Mouse (Mus musculus): ENCODE results near the gene Slc30a6.
A peak's percentile ranks its signal among the peaks of the same experiment; 100 is the strongest.
"Not testable (repeated sequence)": the region's sequence is repeated elsewhere in the genome, so short reads cannot be mapped to it uniquely, and the experiment has no call there.

Slc30a6 gene

GRCm38 (mm10) chr17:74440486-74440885, 45.1 kb downstream of the Slc30a6 start:
- DNase-seq (ENCODE audit: extremely low read depth, low read depth) = peak; percentile 51

GRCm38 (mm10) chr17:74449776-74450175, 54.4 kb downstream of the Slc30a6 start:
- no peak for DNase-seq (ENCODE audit: extremely low read depth, low read depth)

- no peak for DNase-seq (ENCODE audit: extremely low read depth, low read depth)
Measured at GRCm38 (mm10) chr17:74453928-74454327, 58.5 kb downstream of the Slc30a6 start.

- DNase-seq (ENCODE audit: extremely low read depth, low read depth) = peak; percentile 5
Measured at GRCm38 (mm10) chr17:74454660-74455059, 59.3 kb downstream of the Slc30a6 start.

GRCm38 (mm10) chr17:74455426-74455825, 60.0 kb downstream of the Slc30a6 start:
- no peak for DNase-seq (ENCODE audit: extremely low read depth, low read depth)

- DNase-seq (ENCODE audit: extremely low read depth, low read depth) = no peak
Measured at GRCm38 (mm10) chr17:74456825-74457224, 61.4 kb downstream of the Slc30a6 start.

GRCm38 (mm10) chr17:74457972-74458677, 62.7 kb downstream of the Slc30a6 start:
- DNase-seq (ENCODE audit: extremely low read depth, low read depth) = no peak

- no peak for DNase-seq (ENCODE audit: extremely low read depth, low read depth)
Measured at GRCm38 (mm10) chr17:74458711-74459408, 63.5 kb downstream of the Slc30a6 start, which contains the start of gene Nlrc4. TSS of gene Nlrc4 (minus strand) at chr17:74459142.

- no peak for DNase-seq (ENCODE audit: extremely low read depth, low read depth)
Measured at GRCm38 (mm10) chr17:74463510-74463909, 68.1 kb downstream of the Slc30a6 start.

GRCm38 (mm10) chr17:74467981-74468380, 72.6 kb downstream of the Slc30a6 start:
- DNase-seq (ENCODE audit: extremely low read depth, low read depth) = not testable (repeated sequence)

- DNase-seq (ENCODE audit: extremely low read depth, low read depth) = not testable (repeated sequence)
Measured at GRCm38 (mm10) chr17:74470133-74470532, 74.7 kb downstream of the Slc30a6 start.

All from MEL-GATA-1-ER (cell line).